Mouse (Mus musculus) liver, adult 2 months (tissue): ENCODE data around the gene Cramp1l.

Experiments
- CTCF ChIP-seq: fragments of 200-500 bp; IDR thresholded peaks from 2 replicates; pipeline ENCODE4 v1.5.1; 2011; ENCODE audit warnings: low read depth, low read length, control low read depth
- POLR2A ChIP-seq: fragments of 200-500 bp; IDR thresholded peaks from 2 replicates; pipeline ENCODE4 v1.6.1; 2011; ENCODE audit warnings: low read length, control low read depth; ENCODE audit not compliant: insufficient read depth; ENCODE audit errors: extremely low read depth

- TF ChIP-seq CTCF (no peak), POLR2A (no peak)
These were observed 86.1 kb downstream of the Cramp1l start for GRCm38 (mm10) chr17:24929506-24929905.
